Mouse (Mus musculus): ENCODE measurements at regions not wholly inside any gene's neighbourhood (a gene's known extent, or its start where the extent isn't known, plus 50 kb on each side); places are given as distances from the start of the nearest gene placed in this dataset.

GRCm38 (mm10) chr19:37492572-37492971, 57.6 kb upstream of the Exoc6 start:
- no peak for DNase-seq

- DNase-seq, result no peak
Observed at GRCm38 (mm10) chr19:37493378-37493777, 56.8 kb upstream of the Exoc6 start.

GRCm38 (mm10) chr19:37493921-37494485, 56.2 kb upstream of the Exoc6 start:
- peak; percentile 18 for DNase-seq

- no peak for DNase-seq
Observed at GRCm38 (mm10) chr19:37494806-37495205, 55.4 kb upstream of the Exoc6 start.

GRCm38 (mm10) chr19:37495319-37496270, 54.6 kb upstream of the Exoc6 start:
- DNase-seq, result no peak

GRCm38 (mm10) chr19:37496759-37497158, 53.5 kb upstream of the Exoc6 start:
- no peak for DNase-seq

GRCm38 (mm10) chr19:37497161-37497560, 53.1 kb upstream of the Exoc6 start:
- DNase-seq, result no peak

GRCm38 (mm10) chr19:37498438-37498837, 51.8 kb upstream of the Exoc6 start:
- DNase-seq, result no peak
